Mouse (Mus musculus): ENCODE measurements at regions not wholly inside any gene's neighbourhood (a gene's known extent, or its start where the extent isn't known, plus 50 kb on each side); places are given as distances from the start of the nearest gene placed in this dataset.

DNA sequence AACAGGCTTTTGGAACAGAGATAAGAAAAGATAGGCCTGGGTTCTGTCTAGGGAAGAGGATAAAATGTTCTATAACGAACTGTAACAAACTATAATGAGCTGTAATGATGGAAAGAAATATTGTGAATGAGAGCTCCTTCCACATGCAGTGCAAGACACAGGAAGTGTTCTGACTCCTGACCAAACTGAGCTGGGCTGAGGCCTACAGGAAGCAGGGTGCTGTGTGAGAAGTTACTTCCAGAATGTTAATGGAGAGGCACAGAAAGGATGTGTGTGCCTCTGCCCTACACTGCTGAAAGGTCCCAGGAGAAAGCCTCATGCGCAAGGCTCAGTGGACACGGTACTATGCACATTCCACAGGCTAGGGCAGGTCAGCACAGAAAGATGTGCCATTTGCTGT, 80.8 kb downstream of the Gm12728 start:
- Histone ChIP-seq H3K36me3 (ENCODE audit: insufficient read depth, low read length) (no peaks in the 10 kb centered on the region), H3K27me3 (ENCODE audit: insufficient read depth, low read length) (no peaks in the 10 kb centered on the region), H3K27ac (no peak overlapping the region), H3K9ac (replicated peaks; ENCODE audit: low read length) (no peak overlapping the region), H3K4me2 (ENCODE audit: low read depth, low read length) (no peak overlapping the region), H3K4me1 (ENCODE audit: insufficient read depth, low read length) (no peaks in the 10 kb centered on the region), H3K9me3 (ENCODE audit: low read length) (no peaks in the 10 kb centered on the region), H3K4me3 (ENCODE audit: low read length) (no peak overlapping the region)
- ATAC-seq (no peak), DNase-seq (ENCODE audit: low spot score) (no peak)
- WGBS = 69% methylated on average over 3 of the region's 3 CpGs
- TF ChIP-seq CTCF (IDR thresholded peaks at IDR 0.05; ENCODE audit: low read depth) = no peak

DNA sequence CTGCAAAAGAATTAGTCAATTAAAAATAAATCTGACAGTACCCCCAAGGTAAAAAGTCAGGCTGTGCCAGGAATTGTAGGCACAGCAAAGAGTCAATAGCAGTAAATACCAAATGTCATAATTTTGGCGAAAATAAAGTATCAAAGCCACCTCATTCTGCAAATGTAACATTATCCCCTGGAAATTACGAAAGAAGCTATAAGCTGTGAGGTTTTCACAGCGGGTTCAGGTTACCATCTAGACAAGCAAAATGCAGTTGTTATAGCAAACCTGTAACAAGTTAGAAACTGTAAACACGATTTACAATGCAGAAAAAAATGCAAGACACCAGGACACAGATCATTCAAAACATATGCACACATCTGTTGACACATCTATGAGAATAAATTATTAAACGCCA, 87.6 kb downstream of the Gm12728 start:
- no peak for ATAC-seq
- Histone ChIP-seq H3K4me1 (ENCODE audit: insufficient read depth, low read length) (no peaks in the 10 kb centered on the region), H3K9ac (replicated peaks; ENCODE audit: low read length) (no peak overlapping the region), H3K9me3 (ENCODE audit: low read length) (no peaks in the 10 kb centered on the region), H3K4me3 (ENCODE audit: low read length) (no peak overlapping the region), H3K4me2 (ENCODE audit: low read depth, low read length) (no peak overlapping the region), H3K27ac (no peak overlapping the region), H3K36me3 (ENCODE audit: insufficient read depth, low read length) (no peaks in the 10 kb centered on the region), H3K27me3 (ENCODE audit: insufficient read depth, low read length) (no peaks in the 10 kb centered on the region)
- TF ChIP-seq CTCF (IDR thresholded peaks at IDR 0.05; ENCODE audit: low read depth) = no peak
- no peak for DNase-seq (ENCODE audit: low spot score)
- WGBS = 86% methylated on average over 5 of the region's 5 CpGs

DNA sequence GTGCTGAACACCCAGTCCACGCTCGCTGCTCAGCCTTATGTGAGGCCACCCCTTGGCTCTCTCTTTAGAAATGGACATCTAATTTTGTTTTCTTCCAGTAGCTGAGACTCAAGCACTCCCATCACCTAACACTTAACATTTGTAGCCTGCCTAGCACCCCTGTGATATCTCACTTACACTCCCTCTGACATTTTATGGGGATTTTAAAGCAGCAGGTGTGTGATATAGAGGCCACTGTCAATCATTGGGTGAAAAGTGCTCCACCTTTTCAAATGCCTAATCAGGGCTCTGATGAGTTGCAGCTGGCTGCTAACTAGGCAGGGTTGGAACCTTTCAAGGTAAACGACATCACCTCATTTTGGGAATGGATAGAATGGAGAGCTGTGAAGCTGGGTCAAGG, 90.2 kb downstream of the Gm12728 start:
- no peak overlapping the region for H3K4me3 ChIP-seq (ENCODE audit: low read length)
- no peak overlapping the region for H3K4me2 ChIP-seq (ENCODE audit: low read depth, low read length)
- 87% methylated on average over 3 of the region's 3 CpGs for WGBS
- DNase-seq (ENCODE audit: low spot score) (no peak), ATAC-seq (no peak)
- H3K9me3 ChIP-seq (ENCODE audit: low read length) = no peaks in the 10 kb centered on the region
- no peak for TF ChIP-seq CTCF (IDR thresholded peaks at IDR 0.05; ENCODE audit: low read depth)
- H3K4me1 ChIP-seq (ENCODE audit: insufficient read depth, low read length) = no peaks in the 10 kb centered on the region
- no peaks in the 10 kb centered on the region for H3K36me3 ChIP-seq (ENCODE audit: insufficient read depth, low read length)
- H3K27ac ChIP-seq = no peak overlapping the region
- H3K9ac ChIP-seq (replicated peaks; ENCODE audit: low read length) = no peak overlapping the region
- H3K27me3 ChIP-seq (ENCODE audit: insufficient read depth, low read length) = no peaks in the 10 kb centered on the region

DNA sequence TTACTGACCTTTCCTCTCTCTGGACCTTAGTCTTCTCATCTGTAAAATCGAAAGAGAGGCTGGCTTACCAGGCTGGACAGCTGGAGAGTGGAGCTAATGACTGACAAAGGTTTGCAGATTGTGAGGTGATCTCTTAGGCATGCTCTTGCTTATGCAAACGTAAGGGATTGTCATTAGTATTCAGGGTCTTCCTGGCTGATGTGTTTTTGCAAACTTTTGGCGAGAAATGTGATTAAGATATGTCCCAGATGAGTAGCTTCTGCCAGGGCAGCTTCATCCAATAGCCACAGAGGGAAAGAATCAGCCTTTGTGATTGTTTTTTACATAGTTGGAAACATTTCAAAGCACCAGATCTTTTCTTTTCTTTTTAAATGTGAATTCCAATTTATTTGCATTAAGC, 95.1 kb downstream of the Gm12728 start:
- Histone ChIP-seq H3K9me3 (ENCODE audit: low read length) (no peaks in the 10 kb centered on the region), H3K36me3 (ENCODE audit: insufficient read depth, low read length) (no peaks in the 10 kb centered on the region), H3K4me3 (ENCODE audit: low read length) (no peak overlapping the region), H3K27me3 (ENCODE audit: insufficient read depth, low read length) (no peaks in the 10 kb centered on the region), H3K4me2 (ENCODE audit: low read depth, low read length) (no peak overlapping the region), H3K4me1 (ENCODE audit: insufficient read depth, low read length) (no peaks in the 10 kb centered on the region), H3K9ac (replicated peaks; ENCODE audit: low read length) (no peak overlapping the region), H3K27ac (no peak overlapping the region)
- TF ChIP-seq CTCF (IDR thresholded peaks at IDR 0.05; ENCODE audit: low read depth) = no peak
- no peak for ATAC-seq
- DNase-seq (ENCODE audit: low spot score) = no peak
- 36% methylated on average over 3 of the region's 3 CpGs for WGBS

- no peak overlapping the region for H3K27ac ChIP-seq
- no peak for TF ChIP-seq CTCF (IDR thresholded peaks at IDR 0.05; ENCODE audit: low read depth)
- H3K9ac ChIP-seq (replicated peaks; ENCODE audit: low read length) = no peak overlapping the region
- H3K4me2 ChIP-seq (ENCODE audit: low read depth, low read length) = no peak overlapping the region
- no peaks in the 10 kb centered on the region for H3K9me3 ChIP-seq (ENCODE audit: low read length)
- no peak overlapping the region for H3K4me3 ChIP-seq (ENCODE audit: low read length)
- no peaks in the 10 kb centered on the region for H3K27me3 ChIP-seq (ENCODE audit: insufficient read depth, low read length)
- DNase-seq (ENCODE audit: low spot score) = no peak
- WGBS = 89% methylated on average over 4 of the region's 4 CpGs
- no peak for ATAC-seq
- H3K4me1 ChIP-seq (ENCODE audit: insufficient read depth, low read length) = no peaks in the 10 kb centered on the region
- H3K36me3 ChIP-seq (ENCODE audit: insufficient read depth, low read length) = no peaks in the 10 kb centered on the region
Measured at GRCm38 (mm10) chr4:105891438-105891837, 101.8 kb downstream of the Gm12728 start.

GRCm38 (mm10) chr4:105892065-105892464, 102.4 kb downstream of the Gm12728 start:
- no peaks in the 10 kb centered on the region for H3K36me3 ChIP-seq (ENCODE audit: insufficient read depth, low read length)
- 86% methylated on average over 2 of the region's 2 CpGs for WGBS
- TF ChIP-seq CTCF (IDR thresholded peaks at IDR 0.05; ENCODE audit: low read depth) = no peak

DNA sequence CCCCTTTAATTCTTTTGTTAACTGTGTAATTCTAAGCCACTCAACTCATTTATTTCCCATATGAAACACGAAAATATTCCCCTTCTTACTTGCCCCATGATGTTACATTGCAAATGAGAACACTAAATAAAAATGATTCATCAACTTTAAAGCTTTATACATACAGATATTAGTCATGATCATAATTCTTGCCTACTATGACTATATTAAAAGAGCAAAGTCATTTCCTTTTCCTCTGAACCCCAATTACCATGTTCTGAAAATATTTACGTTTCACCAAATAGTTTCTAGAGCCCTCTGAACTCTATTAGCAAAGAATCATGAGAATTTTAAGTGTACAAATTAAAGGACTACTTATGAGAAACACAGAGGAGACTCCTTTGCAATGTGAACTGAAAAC, 105.4 kb downstream of the Gm12728 start:
- Histone ChIP-seq H3K27ac (no peak overlapping the region), H3K36me3 (ENCODE audit: insufficient read depth, low read length) (no peaks in the 10 kb centered on the region), H3K9ac (replicated peaks; ENCODE audit: low read length) (no peak overlapping the region), H3K4me2 (ENCODE audit: low read depth, low read length) (no peak overlapping the region), H3K4me3 (ENCODE audit: low read length) (no peak overlapping the region), H3K4me1 (ENCODE audit: insufficient read depth, low read length) (no peaks in the 10 kb centered on the region), H3K9me3 (ENCODE audit: low read length) (no peaks in the 10 kb centered on the region), H3K27me3 (ENCODE audit: insufficient read depth, low read length) (no peaks in the 10 kb centered on the region)
- WGBS = 60% methylated on average over 2 of the region's 2 CpGs
- no peak for TF ChIP-seq CTCF (IDR thresholded peaks at IDR 0.05; ENCODE audit: low read depth)
- no peak for ATAC-seq
- DNase-seq (ENCODE audit: low spot score) = no peak

More at GRCm38 (mm10) chr4:105892065-105892464, 102.4 kb downstream of the Gm12728 start:
- DNase-seq (ENCODE audit: low spot score) (no peak), ATAC-seq (no peak)
- no peaks in the 10 kb centered on the region for H3K9me3 ChIP-seq (ENCODE audit: low read length)
- no peaks in the 10 kb centered on the region for H3K4me1 ChIP-seq (ENCODE audit: insufficient read depth, low read length)
- no peak overlapping the region for H3K9ac ChIP-seq (replicated peaks; ENCODE audit: low read length)
- H3K4me2 ChIP-seq (ENCODE audit: low read depth, low read length) = no peak overlapping the region
- H3K27me3 ChIP-seq (ENCODE audit: insufficient read depth, low read length) = no peaks in the 10 kb centered on the region
- no peak overlapping the region for H3K27ac ChIP-seq
- no peak overlapping the region for H3K4me3 ChIP-seq (ENCODE audit: low read length)

All from hindbrain, postnatal 0 days (tissue).